Mouse (Mus musculus) ovary, postnatal 14 days (tissue): ENCODE results near the gene Tnr.
A peak's percentile ranks its signal among the peaks of the same experiment; 100 is the strongest.

ENCODE experiments used
- DNase-seq: peaks from one replicate; pipeline ENCODE4 v3.0.0; 2022; ENCODE audit warnings: low spot score

Gene Tnr

DNA sequence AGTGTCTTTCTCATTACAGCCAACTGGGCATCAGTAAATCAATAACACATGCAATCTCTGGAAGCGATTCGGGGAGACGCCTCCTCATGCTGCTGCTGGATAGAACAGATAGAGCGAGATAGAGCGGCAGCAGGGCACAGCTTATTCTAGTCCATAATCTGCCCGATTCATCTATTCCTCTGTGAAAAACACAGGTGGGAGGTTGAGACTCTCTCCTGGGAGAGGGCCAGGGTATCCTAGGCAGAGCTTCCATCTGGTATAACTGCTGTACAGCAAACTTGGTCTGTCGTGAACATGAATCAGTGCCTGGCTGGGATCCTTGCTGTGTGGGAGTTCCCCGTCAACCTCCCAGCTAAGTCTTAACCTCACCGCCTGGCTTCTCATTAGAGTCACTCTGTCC is 193.4 kb downstream of the Tnr start:
- DNase-seq = no peak

DNA sequence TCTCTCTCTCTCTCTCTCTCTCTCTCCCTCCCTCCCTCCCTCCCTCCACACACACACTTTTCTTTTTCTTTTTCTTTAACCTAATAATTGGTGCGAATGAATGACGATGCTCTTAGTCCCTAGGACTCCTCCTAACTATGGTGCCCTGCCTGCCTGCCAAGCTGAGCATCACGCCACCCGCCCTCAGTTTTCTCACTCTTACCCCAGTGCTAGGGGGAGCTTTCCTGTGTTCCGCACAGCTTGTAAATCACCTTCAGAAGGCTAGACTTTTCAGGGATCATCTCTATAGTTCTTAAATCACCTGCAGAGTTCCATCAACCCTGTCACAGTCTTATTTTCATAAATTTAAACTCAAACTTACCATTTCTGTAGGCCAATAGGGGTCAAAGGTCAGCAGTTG is 200.2 kb downstream of the Tnr start:
- no peak for DNase-seq

DNA sequence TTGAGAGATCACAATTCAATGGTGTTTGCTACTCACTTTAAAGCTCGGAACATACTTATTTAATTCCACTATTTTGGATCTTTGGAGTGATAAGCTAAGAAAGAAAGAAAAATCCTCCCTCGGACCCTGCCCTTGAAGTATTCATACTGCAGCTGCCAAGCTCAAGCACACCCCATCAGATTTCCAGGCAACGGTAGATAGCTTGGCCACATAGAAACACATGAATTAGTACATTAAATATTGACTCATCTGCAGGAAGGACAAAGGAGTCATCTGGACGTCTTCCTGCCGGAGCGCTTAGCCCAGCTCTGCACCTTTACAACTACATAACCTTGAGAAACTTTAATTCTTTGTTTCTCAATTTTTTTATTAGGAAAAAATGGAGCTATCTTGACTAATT is 205.7 kb downstream of the Tnr start:
- DNase-seq = no peak

DNA sequence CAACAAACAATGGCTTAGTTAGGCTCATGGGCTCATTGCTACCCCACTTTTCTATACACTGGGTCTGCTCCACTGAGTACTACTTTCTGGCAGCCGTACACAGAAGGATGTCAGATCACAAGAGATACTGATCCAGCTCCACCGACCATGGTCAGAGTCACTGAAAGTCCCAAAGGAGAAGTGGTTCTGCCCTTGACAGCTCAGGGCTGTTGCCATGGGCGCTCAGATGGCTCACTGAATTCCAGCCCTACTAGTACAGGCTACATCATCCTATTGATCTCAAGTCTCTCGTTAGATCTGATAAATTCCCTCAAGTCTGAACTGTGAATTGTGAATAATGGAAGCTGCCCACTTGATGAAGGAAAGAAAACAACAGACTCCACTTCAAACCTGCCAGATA is 207.3 kb downstream of the Tnr start:
- no peak for DNase-seq

DNA sequence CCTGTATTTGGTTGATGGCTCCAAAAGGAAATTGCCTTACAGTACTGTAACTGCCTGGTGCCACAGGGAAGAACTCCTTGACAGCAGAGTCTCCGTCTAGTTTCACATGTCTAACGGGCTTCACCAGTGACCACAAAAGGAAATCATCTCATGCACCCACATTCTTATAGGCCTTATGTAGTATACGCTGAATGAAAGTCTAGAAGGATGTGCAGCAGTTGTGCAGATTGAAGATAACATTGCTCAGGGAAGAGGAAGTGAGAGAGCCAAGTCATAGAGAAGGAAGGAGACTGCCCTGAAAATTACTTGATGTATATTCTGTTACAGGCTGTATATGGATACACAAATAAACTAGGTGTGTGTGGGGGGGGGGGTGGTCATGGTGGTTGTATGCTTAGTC is 211.5 kb downstream of the Tnr start:
- no peak for DNase-seq

DNA sequence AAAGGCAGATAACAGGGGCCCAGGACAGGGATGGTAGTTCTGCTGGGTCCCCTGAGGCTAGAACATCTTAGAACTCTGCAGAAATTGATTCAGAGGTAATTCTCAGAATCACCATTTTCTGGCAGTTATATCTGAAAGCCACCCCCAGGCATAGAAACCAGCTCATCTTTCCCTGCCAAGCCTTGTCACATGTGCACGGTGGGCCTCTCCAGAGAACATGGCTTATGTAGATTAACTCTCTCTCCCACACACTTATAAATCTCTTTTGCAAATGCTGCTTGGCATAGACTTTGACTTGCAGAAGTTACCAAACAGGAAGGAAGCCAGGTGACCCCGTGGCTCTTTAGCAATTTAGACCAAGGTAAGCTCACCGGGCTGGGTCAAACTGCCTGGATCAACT is 215.9 kb downstream of the Tnr start:
- no peak for DNase-seq

DNA sequence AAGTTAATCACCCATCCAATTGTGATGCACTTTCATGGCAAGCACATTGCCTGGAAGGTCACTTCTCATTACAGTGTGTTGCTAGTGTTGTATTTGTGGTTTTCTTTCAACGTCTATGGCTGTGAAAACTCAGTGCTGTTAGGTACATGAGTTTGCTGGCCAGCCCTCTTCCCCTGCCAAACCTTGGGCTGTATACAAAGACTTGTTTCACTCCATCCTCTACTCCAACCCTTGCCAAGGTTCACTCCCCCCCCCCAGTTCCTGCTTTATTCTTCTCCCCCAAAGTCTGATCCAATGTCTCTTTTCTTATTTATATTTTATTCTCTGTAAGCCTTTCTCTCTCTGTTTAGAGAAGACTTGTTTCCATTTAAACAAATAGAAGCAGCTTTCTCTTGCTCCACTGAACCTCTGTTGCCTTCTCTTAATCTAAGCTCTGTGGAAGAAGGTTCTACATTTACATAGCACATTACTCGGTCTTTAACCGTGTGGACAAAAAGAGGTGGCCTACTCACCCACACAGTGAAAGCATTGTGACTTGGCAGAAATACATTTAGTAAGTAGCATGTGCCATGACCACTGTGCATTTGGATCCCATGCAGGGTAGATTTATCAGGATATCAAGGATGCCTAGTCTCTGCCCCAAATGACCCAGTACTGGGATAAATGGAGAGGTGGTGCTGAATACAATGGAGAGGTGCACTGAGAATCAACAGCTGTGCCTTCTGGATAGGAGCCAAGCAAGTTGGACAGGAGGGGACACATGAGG is 217.9 kb downstream of the Tnr start:
- DNase-seq = no peak

DNA sequence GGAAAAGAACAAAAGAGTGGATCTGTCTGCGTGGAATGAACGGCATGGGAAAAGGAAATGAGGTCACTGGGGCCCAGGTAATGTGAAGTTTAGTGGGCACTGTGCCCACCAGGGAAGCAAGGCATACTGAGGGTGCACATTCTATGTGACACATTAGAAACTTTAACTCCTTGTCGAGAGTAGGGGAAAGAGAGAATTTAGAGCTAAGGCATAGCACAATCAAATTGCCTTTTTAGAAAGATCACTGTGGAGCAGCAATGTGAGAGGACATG is 218.4 kb downstream of the Tnr start:
- DNase-seq = no peak

DNA sequence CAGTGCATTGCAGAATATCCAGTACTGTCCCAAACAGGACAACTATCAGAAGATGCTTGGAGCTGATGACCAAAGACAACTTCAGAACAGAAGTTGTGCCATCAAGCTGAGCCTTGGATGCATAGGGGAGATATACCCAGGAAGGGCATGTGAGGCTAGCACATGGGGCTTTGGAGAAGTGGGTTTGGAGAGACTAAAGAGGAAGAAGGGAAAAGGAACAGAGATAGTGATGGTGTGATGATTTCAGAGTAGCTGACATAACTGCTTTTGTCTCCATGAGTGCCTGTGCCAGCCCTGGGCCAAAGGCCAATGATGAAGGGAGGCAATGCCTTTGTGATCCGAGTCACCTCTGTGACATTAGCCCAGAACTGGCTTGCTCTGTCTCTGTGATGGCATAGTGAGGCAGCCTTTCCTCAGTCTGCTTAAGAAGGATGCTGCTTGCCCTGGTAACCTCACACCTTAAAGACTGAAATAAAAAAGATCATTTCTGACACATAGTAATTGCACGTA is 220.2 kb downstream of the Tnr start:
- no peak for DNase-seq

DNA sequence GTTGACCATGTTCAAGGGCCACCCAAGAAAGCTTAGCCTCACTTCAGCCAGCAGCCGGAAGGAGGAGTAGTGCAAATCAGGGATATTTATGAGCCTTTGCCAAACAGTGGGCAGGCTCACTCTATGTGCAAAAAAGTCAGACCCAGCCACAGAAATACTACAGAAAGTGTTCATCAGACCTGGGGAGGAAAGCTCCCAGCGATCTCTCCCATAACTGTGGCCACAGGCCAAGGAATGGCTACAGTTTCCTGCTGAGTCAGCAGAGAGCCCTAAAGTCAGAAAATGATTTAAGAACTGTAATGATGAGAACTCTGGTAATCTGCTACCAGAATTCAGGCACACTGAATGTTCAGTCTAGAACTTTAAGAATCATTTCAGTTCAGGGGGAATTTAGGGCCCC is 221.7 kb downstream of the Tnr start:
- DNase-seq = no peak

DNA sequence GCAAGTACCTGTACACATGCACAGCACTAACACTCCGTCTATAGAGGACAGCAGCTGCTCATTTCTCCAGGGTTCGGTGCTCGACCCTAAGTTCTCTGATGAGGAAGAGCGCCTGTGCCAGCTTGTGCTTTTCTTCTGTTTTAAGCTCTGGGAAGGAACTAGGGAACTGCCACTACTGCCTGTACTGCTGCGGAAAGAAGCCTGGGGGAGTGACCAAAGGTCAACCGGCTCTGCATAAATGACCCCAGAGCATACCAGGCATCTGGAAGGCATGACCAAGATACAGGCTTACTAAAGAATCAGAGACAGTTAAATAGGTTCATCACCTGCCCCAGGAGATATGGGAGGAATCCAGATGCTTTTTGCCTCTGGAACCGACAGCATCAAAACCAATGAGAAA is 224.4 kb downstream of the Tnr start:
- no peak for DNase-seq

DNA sequence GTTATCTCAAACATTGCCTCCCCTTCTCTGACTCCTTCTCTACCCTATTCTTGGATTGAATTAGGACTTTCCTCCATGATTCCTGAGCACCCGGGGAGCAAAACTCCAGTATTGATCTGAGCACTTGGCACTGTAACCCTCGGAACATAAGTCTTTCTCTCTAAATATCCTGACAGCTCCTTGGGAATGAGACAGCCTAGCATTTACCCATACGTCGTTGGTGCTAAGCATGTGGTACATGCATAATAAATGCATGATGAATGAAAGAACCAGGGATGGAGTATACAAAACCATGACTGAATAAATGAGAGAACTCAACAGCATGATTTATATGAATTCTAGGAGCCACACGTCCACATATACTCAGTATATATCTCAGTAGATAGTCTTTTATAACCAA is 226.8 kb downstream of the Tnr start:
- DNase-seq = no peak

DNA sequence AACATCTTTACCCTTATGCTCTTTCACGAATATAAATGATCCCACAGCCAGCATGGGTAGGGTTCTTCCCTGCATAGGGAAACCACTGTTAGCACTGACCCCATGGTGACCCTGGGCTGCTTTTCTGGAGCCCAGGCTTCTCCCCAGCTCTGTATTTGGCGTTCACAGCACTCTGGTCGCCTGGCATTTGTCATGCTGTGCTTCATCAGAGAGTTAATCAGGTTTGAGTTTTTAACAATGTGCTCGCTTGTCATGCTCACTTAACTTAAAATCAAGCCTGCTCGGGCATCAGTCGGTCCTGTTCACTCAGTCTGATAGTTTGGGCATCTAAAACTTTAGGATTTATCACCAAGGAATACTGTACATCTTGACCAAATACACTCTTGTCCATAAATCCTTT is 227.3 kb downstream of the Tnr start:
- no peak for DNase-seq

DNA sequence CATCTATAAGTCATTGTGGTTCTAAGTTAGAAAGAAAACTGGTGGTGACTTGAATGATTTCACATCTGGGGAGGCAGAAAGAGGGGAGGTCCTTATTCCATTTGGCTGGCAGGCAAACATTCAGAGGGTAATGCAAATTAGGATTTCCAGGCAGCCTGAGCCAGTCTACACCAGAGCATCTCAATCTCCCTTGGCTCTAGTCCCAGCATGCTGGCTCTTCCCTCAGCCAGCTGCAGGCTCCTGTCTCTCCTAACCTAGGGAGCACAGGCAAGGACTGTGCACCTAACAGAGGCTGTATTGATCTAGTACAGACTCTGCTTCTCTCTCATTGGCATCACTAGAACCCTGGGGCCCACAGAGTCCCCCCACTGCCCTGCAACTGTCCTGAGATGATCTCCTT is 237.4 kb downstream of the Tnr start:
- no peak for DNase-seq

DNA sequence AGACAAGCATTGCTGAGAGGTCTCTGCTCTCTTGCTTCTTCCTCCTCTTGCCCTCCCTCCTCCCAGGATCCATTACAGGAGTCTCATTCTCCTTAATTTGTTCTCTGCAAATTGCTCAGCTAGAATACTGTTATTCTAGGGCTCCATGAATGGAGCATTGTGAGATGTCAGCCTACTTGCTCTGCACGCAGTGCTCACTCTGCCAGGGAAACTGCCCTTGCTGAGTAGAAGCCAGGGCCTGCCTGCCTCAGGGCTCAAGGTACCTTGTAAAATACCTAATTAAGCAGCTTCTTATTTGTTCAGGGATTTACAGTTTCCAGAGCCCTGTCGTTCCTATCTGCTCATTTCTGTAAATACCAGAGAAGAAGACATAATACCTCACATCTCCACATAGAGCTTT is 240.3 kb downstream of the Tnr start:
- no peak for DNase-seq

DNA sequence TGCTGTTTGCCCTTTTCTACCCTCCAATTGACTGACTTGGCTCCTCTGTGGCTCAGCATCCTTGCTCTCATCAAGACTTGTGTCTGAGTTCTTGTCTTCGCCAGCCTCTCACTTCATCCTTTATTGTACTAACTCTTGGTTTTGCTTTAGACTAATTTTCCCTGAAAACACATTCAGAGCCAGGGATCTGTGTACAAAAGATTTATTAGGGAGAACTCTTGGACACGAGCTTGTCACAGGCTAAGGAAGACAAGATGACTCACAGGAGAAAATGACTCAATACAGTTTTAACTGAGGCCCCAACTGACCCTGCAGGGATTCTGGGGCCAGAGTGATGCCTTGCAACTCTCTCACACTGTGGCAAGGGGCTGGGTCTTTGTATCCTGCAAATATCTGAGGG is 241.3 kb downstream of the Tnr start:
- DNase-seq = no peak

DNA sequence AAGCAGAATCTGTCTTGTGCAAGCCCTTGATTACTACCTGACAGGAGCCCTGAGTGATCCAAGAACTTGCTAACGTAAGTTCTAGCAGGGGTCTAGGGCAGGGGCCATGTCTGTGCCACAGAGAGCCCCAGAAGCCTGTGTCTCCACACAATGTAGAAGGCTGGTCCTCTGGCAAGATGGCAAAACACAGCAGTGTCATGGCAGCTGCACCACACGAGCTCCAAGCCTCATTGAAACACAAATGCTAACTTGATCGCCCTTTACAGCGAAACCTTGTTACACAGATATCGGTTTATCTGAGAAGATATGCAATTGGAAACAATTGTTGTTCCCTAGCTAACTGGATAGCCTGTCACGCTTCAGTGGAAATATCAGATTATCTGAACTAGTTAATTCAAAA is 246.4 kb downstream of the Tnr start:
- DNase-seq = no peak

DNA sequence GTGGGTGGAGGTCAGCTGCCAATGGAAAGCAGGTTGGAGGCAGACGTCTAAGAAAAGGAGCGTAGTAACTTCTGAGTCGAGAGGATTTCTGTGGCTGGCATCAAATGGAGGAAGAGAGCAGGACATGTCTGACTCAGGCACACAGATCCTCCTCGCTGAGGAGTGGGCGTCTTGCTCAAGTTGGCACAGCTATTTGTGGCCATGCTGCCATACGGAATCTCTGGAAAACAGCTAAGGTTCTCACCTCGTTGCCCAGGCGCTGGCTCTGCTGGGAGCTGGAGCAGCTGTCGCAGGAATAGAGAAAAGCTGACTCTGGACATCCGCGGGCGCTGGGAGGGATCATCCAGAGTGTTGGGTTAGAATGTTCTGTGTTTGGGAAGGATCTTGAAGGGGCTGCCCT is 250.1 kb downstream of the Tnr start:
- no peak for DNase-seq

DNA sequence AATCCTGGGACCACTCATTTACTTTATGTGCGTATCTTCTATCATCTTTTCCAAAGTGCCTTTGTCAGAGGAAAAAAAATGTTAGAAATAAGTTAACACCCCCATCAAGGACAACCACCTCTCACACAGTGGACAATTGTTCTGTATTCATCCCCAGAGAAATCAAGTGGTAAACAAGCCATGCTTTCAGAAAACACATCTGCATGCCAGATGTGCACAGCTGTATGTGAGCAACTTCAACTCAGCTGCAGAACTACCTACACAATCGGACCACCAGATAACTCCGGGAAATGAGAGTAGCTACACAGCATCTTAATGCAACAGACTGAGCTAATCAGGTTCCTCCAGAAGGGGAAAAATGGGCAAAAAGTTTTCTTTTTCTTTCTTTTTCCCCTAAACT is 251.6 kb downstream of the Tnr start:
- DNase-seq = no peak

DNA sequence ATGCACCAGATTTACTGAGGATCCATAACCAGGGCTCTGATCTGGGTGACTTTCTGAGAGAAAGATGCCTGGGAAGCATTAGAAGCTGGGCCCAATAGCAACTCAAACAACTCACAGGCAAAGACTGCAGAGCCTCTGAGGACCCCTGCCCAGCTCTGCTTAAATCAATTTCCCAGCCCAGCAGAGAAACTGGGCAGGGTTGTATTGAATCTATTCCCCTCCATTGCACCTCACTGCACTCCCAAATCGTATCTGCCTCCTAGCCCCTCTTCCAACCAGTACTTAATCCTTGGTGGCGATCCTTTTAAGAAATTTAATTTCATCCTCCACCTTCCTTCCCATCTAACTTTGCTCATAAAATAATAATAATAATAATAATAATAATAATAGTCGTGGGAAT is 253.5 kb downstream of the Tnr start:
- no peak for DNase-seq

DNA sequence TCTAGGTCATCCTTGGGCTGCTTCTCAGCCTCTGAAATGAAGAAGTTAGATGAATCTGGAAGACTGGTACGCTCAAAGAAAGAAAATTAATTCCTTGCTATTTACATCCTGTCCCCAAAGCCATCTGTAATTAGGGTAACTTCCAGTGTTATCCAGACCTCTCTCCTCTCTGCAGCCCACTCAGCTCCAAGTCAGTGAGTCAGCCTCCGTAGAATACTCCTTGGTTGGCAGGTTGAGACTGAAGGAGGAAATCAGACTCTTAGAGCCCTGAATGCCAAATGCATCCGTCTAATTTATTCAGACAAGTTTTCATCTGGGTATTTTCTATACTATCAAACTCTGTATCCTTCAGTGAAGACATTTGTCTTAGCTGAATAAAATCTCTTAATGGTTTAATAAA is 255.9 kb downstream of the Tnr start:
- DNase-seq = no peak

DNA sequence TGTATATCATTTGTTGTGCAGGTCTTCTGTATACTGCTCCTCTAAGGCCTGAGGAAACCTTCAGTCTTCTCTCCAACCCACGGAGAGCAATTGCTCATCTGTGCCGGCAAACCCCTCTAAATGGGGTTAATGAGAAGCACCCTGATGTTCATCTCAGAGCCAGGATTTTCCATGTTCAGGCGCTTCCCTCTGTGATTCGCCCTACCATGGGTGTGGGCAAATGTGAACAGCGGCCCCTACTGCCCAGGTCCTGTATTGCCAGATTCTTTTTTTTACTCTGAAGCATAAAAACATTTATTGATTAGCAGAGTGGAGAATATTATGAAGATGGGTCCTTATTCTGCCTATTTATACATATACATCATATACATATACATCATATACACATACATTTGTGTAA is 260.3 kb downstream of the Tnr start:
- DNase-seq = peak; percentile 15

DNA sequence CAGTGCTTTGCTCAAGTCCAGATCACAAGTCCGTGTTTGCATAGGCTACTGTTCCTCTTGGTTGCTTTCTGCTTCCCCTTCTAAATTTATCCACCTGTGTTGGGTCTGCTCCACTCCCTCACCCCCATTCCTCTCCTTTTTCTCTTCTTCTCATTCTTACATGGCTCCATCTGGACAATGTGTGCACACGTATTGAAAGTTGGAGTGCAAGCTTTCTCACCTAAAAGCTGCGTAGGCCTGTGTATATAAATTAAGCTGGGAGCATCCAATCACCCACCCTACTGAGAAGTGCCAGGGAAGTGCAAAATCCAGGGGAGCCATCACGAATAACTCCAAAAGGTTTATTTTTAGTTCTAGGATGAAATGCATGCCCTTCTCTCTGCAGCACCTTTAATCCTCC is 264.7 kb downstream of the Tnr start:
- DNase-seq = no peak

DNA sequence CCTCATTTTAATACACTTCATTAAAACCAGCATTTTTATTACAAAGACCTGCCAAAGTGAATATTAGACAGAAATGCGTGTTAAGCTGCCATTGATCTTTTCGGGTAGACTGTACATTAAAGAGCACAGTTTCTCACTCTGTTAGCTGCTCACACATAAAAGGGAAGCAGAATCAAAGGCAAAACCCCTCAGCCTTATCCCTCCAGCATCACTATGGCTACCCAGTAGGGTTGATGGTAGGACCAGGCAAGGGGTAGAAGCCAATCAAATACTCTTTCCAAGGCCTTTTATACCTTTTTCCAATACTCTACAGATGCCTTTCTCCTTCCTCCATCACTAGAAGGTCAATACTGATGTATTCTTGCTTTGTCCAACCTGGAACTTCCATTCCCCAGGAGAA is 269.0 kb downstream of the Tnr start:
- no peak for DNase-seq

DNA sequence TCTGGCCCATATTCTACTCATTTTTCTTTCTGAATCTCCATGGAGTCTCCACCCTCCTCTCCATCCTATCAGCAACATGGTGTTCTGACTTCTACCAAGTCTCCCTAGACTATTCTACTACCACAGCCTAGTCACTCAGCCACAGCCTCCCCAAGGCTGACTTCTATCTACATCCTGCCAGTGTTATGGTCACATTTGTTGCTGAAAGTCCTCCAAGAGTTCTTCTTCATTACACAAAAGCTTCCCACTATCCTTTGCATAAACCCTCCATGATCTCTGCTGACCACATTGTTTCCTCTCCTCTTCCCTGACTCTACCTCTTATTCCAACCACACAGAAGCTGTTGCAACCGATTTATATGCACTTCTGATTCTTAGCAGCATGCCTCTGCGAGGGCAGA is 272.5 kb downstream of the Tnr start:
- DNase-seq = no peak
